Mouse (Mus musculus): ENCODE data around the gene Aen. TPM values are rescaled to one million over a fixed set of nuclear protein-coding genes. Genes with fewer than 3 reads are reported as not detected.

The Aen gene
- total RNA-seq, 2 experiments from 2014 or later: 51.7 to 52.0 TPM

GRCm38 (mm10) chr7:78881607-78882468, 13.8 kb upstream of the Aen start:
- H3K4me3 ChIP-seq: peak overlapping the region; percentile 44
- TF ChIP-seq CTCF (IDR thresholded peaks at IDR 0.05): no peak
- intact Hi-C loops (cut with DNase I): no loop called here
- H3K27ac ChIP-seq: no peak overlapping the region
- DNase-seq: no peak

- intact Hi-C loops (cut with DNase I): no loop called here
- no peak for TF ChIP-seq CTCF (IDR thresholded peaks at IDR 0.05)
- DNase-seq: no peak
- Histone ChIP-seq H3K4me3 (peak overlapping the region; percentile 44), H3K27ac (no peak overlapping the region)
Observed at GRCm38 (mm10) chr7:78882469-78882837, 13.2 kb upstream of the Aen start.

GRCm38 (mm10) chr7:78883016-78883725, 12.5 kb upstream of the Aen start:
- H3K4me3 ChIP-seq: peak overlapping the region; percentile 17
- TF ChIP-seq CTCF (IDR thresholded peaks at IDR 0.05): no peak
- no peak overlapping the region for H3K27ac ChIP-seq
- no peak for DNase-seq
- intact Hi-C loops (cut with DNase I): no loop called here

GRCm38 (mm10) chr7:78883726-78884060, 12.0 kb upstream of the Aen start:
- Histone ChIP-seq H3K27ac (no peak overlapping the region), H3K4me3 (no peak overlapping the region)
- intact Hi-C loops (cut with DNase I): no loop called here
- no peak for TF ChIP-seq CTCF (IDR thresholded peaks at IDR 0.05)
- DNase-seq: no peak

- no peak for DNase-seq
- Histone ChIP-seq H3K27ac (no peak overlapping the region), H3K4me3 (no peak overlapping the region)
- TF ChIP-seq CTCF (IDR thresholded peaks at IDR 0.05): no peak
- intact Hi-C loops (cut with DNase I): no loop called here
Observed at GRCm38 (mm10) chr7:78884139-78884538, 11.5 kb upstream of the Aen start.

DNA sequence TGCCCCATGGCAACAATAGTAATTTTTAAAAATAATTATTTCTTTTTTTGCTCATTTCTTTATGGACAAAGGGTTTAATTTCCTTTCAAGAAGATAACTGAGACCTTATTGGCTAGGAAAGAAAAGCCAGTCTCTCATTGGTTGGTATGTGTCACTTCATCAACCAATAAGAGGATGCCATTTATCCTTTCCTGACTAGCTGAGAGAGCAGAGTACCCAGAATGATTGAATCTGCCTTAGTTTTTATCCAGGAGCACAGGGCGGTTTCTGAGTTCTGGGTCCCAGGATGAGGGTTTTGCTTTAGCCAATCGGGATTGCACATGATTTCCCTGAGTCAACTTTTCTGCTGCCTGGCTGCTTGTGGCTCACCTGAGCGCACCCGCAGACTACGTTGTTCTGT, 10.2 kb upstream of the Aen start:
- intact Hi-C loops (cut with DNase I): no loop called here
- Histone ChIP-seq H3K27ac (no peak overlapping the region), H3K4me3 (no peak overlapping the region)
- DNase-seq: no peak
- no peak for TF ChIP-seq CTCF (IDR thresholded peaks at IDR 0.05)

DNA sequence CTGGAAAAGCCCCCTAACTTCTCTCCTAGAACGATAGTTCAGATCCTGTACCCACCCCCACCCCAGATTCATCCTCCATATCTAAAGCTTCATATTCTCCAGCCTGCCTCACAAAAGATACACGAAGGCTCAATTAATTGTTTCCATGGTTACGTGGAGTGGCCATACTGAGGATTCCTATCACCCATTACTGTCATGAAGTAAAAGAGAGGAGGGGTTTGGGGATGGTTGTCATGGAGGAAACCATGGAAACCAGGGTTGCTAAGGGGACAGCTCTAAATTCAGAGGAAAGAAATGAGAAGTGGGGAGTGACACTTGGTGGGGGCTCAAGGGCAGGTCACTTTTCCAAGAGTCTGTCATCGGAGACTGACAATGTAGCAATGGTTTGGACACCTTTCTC, 9.2 kb upstream of the Aen start:
- DNase-seq: no peak
- Histone ChIP-seq H3K4me3 (no peak overlapping the region), H3K27ac (no peak overlapping the region)
- no peak for TF ChIP-seq CTCF (IDR thresholded peaks at IDR 0.05)
- intact Hi-C loops (cut with DNase I): no loop called here

- intact Hi-C loops (cut with DNase I): no loop called here
- no peak for TF ChIP-seq CTCF (IDR thresholded peaks at IDR 0.05)
- Histone ChIP-seq H3K4me3 (no peak overlapping the region), H3K27ac (no peak overlapping the region)
- no peak for DNase-seq
Observed at GRCm38 (mm10) chr7:78887431-78887842, 8.2 kb upstream of the Aen start.

DNA sequence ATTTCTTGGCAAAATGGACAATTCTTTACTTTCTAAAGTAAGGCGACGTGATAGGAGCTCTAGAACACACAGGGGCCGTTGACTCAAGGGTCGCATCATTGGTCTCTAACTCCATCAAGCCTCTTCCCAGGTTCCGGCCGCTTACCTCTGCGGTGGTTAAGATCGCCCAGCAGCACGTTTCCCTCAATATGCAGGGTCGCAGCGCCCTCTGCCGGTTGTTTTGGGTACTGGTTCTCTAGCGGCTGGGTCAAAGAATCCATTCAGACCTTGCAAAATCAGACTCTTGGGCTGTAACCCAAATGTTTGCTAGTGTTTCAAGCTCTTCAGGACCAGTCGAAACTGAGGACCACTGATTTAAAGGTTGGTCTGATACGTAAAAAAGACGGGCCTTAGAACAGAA, 5.0 kb upstream of the Aen start:
- peak; percentile 96 for TF ChIP-seq CTCF (IDR thresholded peaks at IDR 0.05)
- intact Hi-C loops (cut with DNase I): loop anchor here (1.0 to 5.0 kb wide), 2 partner anchors 43 to 99 kb away; partner anchors contain the start of gene Det1
- peak; percentile 87 for DNase-seq
- Histone ChIP-seq H3K4me3 (no peak overlapping the region), H3K27ac (no peak overlapping the region)

GRCm38 (mm10) chr7:78893917-78894316, 1.7 kb upstream of the Aen start:
- DNase-seq: no peak
- Histone ChIP-seq H3K27ac (no peak overlapping the region), H3K4me3 (no peak overlapping the region)
- intact Hi-C loops (cut with DNase I): loop anchor here (5.0 kb wide), 1 partner anchor 47 kb away; the partner anchor contains the start of gene Det1
- no peak for TF ChIP-seq CTCF (IDR thresholded peaks at IDR 0.05)

- DNase-seq: no peak
- TF ChIP-seq CTCF (IDR thresholded peaks at IDR 0.05): no peak
- peak overlapping the region; percentile 93 for H3K27ac ChIP-seq
- intact Hi-C loops (cut with DNase I): no loop called here
- H3K4me3 ChIP-seq: peak overlapping the region; percentile 96
Observed at GRCm38 (mm10) chr7:78895021-78895652, 517 bp upstream of the Aen start.

DNA sequence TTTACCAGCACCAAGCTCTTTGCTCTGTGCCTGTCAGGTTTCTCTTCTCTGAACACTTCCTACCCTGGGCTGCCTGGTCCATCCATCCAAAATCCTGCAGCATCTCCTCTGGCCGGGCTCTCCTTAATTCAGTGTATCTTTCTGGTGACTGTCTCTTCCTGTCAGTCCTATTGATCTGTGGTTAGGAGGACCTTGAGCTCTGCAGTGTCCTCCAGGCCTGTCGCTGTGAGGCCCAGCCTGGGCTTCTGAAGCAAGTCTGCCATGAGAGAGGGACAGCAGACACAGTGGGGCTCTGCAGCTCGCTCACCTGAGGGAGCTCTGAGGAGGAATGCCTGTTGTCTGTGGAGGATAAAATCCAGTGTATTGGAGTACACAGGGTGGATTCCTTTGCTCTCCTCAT, 1.9 kb downstream of the Aen start:
- intact Hi-C loops (cut with DNase I): no loop called here
- Histone ChIP-seq H3K27ac (no peak overlapping the region), H3K4me3 (no peak overlapping the region)
- DNase-seq: no peak
- no peak for TF ChIP-seq CTCF (IDR thresholded peaks at IDR 0.05)
